Mouse (Mus musculus) embryonic facial prominence, embryonic 13.5 days (tissue): ENCODE results near the gene Col5a1. TPM values are rescaled to one million over a fixed set of nuclear protein-coding genes. Genes with fewer than 3 reads are reported as not detected.

Experiments
- ATAC-seq: fragments of 200-750 bp; cut with Nextera tagmentation; 2 replicates; pipeline ENCODE4 v1.8.0; 2017; ENCODE audit warnings: low read depth; ENCODE audit not compliant: insufficient number of reproducible peaks, insufficient read depth, low FRiP score, low TSS enrichment
- H3K27ac ChIP-seq: fragments of 300-500 bp; sonication (generic); 2 replicates; pipeline ENCODE4 v1.5.1; 2015; ENCODE audit warnings: moderate library complexity, mild to moderate bottlenecking, inconsistent platforms
- H3K27me3 ChIP-seq: fragments of 300-500 bp; sonication (generic); 2 replicates; pipeline ENCODE4 v1.6.1; 2015; ENCODE audit warnings: mild to moderate bottlenecking, inconsistent platforms
- H3K36me3 ChIP-seq: fragments of 300-500 bp; sonication (generic); 2 replicates; pipeline ENCODE4 v1.6.1; 2015; ENCODE audit warnings: mild to moderate bottlenecking, inconsistent platforms
- H3K4me1 ChIP-seq: fragments of 300-500 bp; sonication (generic); 2 replicates; pipeline ENCODE4 v1.6.1; 2015; ENCODE audit warnings: inconsistent platforms
- H3K4me2 ChIP-seq: fragments of 300-500 bp; sonication (generic); 2 replicates; pipeline ENCODE4 v1.6.1; 2015; ENCODE audit warnings: moderate library complexity, mild to moderate bottlenecking, inconsistent platforms
- H3K4me3 ChIP-seq: fragments of 300-500 bp; sonication (generic); 2 replicates; pipeline ENCODE4 v1.5.1; 2015; ENCODE audit warnings: mild to moderate bottlenecking, inconsistent platforms
- H3K9ac ChIP-seq: fragments of 300-500 bp; sonication (generic); 2 replicates; pipeline ENCODE4 v1.6.1; 2015; ENCODE audit warnings: mild to moderate bottlenecking, inconsistent platforms
- H3K9me3 ChIP-seq: fragments of 300-500 bp; sonication (generic); 2 replicates; pipeline ENCODE4 v1.6.1; 2016; ENCODE audit warnings: inconsistent platforms
- WGBS: fragments of 180-500 bp; shearing (Covaris S2); methylation state at CpG from one replicate; pipeline ENCODE4 v1.1.7; 2015; ENCODE audit warnings: mixed read lengths; 5-methylcytosine and 5-hydroxymethylcytosine counted together
- polyA plus RNA-seq: library from polyadenylated mRNA; unstranded; fragments of >200 nt; fragmentation: Nextera tagmentation; extraction: Ambion mirVana; gene quantifications from 2 replicates; pipeline ENCODE4 v1.2.1, GENCODE M21; 2015

Col5a1 gene
- polyA plus RNA-seq, 1 experiment from 2014 or later: 104 TPM

- Histone ChIP-seq H3K4me3 (no peak overlapping the region), H3K9me3 (no peaks in the 10 kb centered on the region), H3K27me3 (no peaks in the 10 kb centered on the region), H3K36me3 (peaks cover 7% of the 10 kb centered on the region; the same call in 1 of the 2 replicates), H3K27ac (peak overlapping the region; percentile 51; the same call in 1 of the 2 replicates), H3K9ac (no peak overlapping the region), H3K4me2 (no peak overlapping the region), H3K4me1 (peaks cover 61% of the 10 kb centered on the region)
- no peak for ATAC-seq
- WGBS: 80% methylated on average over 9 of the region's 9 CpGs
Observed at GRCm38 (mm10) chr2:27901525-27902245, 15.5 kb downstream of the Col5a1 start.

DNA sequence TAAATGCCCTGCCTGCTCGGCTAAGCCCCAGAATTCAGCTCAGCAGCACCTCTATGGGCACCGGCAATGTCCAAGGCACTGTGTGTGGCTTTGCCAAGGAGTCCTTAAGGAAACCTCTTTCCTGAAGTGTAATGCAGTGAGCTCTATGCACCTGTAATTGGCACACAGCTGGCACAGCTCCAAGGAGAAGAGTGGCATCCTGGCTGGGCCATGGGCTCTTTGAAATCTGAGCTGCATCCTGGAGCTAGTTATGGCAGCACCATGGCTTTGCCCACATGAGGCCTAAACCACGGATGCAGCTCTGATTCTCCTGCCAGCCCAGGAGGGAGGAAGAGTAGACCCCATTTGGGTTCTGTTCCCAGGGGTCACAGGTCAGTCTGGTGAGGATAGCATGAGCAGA is 16.1 kb downstream of the Col5a1 start:
- Histone ChIP-seq H3K27ac (no peak overlapping the region), H3K27me3 (no peaks in the 10 kb centered on the region), H3K4me1 (peaks cover 59% of the 10 kb centered on the region), H3K4me2 (no peak overlapping the region), H3K4me3 (no peak overlapping the region), H3K9me3 (no peaks in the 10 kb centered on the region), H3K9ac (no peak overlapping the region), H3K36me3 (peaks cover 8% of the 10 kb centered on the region; the same call in 1 of the 2 replicates)
- 60% methylated on average over 3 of the region's 3 CpGs for WGBS
- ATAC-seq: no peak

- no peaks in the 10 kb centered on the region for H3K27me3 ChIP-seq
- H3K9me3 ChIP-seq: no peaks in the 10 kb centered on the region
- H3K36me3 ChIP-seq: peaks cover 6% of the 10 kb centered on the region; the same call in 1 of the 2 replicates
- H3K4me3 ChIP-seq: no peak overlapping the region
- ATAC-seq: no peak
- no peak overlapping the region for H3K9ac ChIP-seq
- no peak overlapping the region for H3K27ac ChIP-seq
- no peak overlapping the region for H3K4me2 ChIP-seq
- peaks cover 42% of the 10 kb centered on the region for H3K4me1 ChIP-seq
- WGBS: 63% methylated on average over 2 of the region's 2 CpGs
Observed at GRCm38 (mm10) chr2:27905411-27905810, 19.2 kb downstream of the Col5a1 start.

DNA sequence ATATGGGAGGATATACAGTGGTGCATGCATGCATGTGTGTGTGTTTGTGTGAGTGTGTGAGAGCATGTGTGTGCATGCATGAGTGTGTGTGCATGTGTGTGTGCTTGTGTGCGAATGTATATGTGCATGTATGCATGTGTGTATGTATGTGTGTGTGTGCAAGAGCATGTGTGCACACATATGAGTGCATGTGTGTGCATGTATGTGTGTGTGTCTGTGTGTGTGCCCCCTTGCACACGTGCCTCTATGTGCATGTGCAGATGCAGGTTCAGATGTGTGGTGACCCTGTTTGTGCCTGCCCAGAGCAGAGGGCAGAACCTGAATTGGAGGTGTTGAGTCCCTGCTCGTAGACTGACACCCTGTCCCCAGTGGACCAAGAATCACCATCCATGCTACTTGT is 24.3 kb downstream of the Col5a1 start:
- 92% methylated on average over 3 of the region's 3 CpGs for WGBS
- no peaks in the 10 kb centered on the region for H3K27me3 ChIP-seq

GRCm38 (mm10) chr2:27912546-27913275 is 26.5 kb downstream of the Col5a1 start:
- Histone ChIP-seq H3K4me2 (no peak overlapping the region), H3K9me3 (no peaks in the 10 kb centered on the region), H3K27me3 (no peaks in the 10 kb centered on the region), H3K36me3 (peaks cover 7% of the 10 kb centered on the region; the same call in 1 of the 2 replicates), H3K4me1 (peaks cover 14% of the 10 kb centered on the region; the same call in 1 of the 2 replicates), H3K4me3 (no peak overlapping the region), H3K9ac (no peak overlapping the region), H3K27ac (no peak overlapping the region)
- ATAC-seq: no peak
- WGBS: 72% methylated on average over 1 of the region's 1 CpGs

More for the DNA sequence above, 24.3 kb downstream of the Col5a1 start:
- no peak for ATAC-seq
- Histone ChIP-seq H3K4me3 (no peak overlapping the region), H3K4me2 (no peak overlapping the region), H3K27ac (no peak overlapping the region), H3K4me1 (peaks cover 10% of the 10 kb centered on the region; the same call in 1 of the 2 replicates), H3K36me3 (peaks cover 11% of the 10 kb centered on the region), H3K9me3 (no peaks in the 10 kb centered on the region), H3K9ac (no peak overlapping the region)

- 79% methylated on average over 4 of the region's 4 CpGs for WGBS
- Histone ChIP-seq H3K36me3 (peaks cover 7% of the 10 kb centered on the region; the same call in 1 of the 2 replicates), H3K4me1 (peaks cover 21% of the 10 kb centered on the region), H3K4me3 (no peak overlapping the region), H3K9ac (0 out of 2 replicates have a peak overlapping the region, but pooled peaks have one; percentile 3), H3K27ac (no peak overlapping the region), H3K27me3 (no peaks in the 10 kb centered on the region), H3K9me3 (no peaks in the 10 kb centered on the region), H3K4me2 (no peak overlapping the region)
- no peak for ATAC-seq
Observed at GRCm38 (mm10) chr2:27915726-27916125, 29.5 kb downstream of the Col5a1 start.

DNA sequence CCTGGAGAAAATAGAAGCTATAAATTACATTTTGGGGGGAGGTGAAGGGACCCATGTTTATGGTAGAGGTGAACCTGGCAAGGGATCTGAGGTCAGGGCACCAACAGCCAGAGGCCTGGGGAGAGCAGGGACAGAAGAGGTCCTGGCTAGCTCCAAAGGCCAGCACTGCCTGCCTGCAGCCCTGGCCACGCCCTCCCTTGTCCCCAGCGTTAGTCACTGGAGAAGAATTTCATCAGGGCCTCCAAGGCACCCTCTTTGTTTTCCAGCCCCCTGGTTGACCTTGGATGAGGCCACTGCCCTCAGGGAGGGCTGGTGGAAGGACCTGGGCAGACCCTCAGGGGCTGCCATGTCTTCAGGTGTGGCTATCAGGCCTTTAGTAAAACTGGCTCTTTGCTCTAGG is 30.1 kb downstream of the Col5a1 start:
- Histone ChIP-seq H3K9ac (0 out of 2 replicates have a peak overlapping the region, but pooled peaks have one; percentile 3), H3K27ac (no peak overlapping the region), H3K9me3 (no peaks in the 10 kb centered on the region), H3K4me1 (peaks cover 24% of the 10 kb centered on the region), H3K36me3 (peaks cover 7% of the 10 kb centered on the region; the same call in 1 of the 2 replicates), H3K27me3 (no peaks in the 10 kb centered on the region), H3K4me2 (no peak overlapping the region), H3K4me3 (no peak overlapping the region)
- ATAC-seq: no peak
- 44% methylated on average over 2 of the region's 2 CpGs for WGBS

- ATAC-seq: no peak
- H3K4me3 ChIP-seq: no peak overlapping the region
- H3K27ac ChIP-seq: no peak overlapping the region
- H3K9me3 ChIP-seq: no peaks in the 10 kb centered on the region
- H3K4me1 ChIP-seq: peaks cover 29% of the 10 kb centered on the region
- peaks cover 11% of the 10 kb centered on the region for H3K36me3 ChIP-seq
- no peaks in the 10 kb centered on the region for H3K27me3 ChIP-seq
- H3K4me2 ChIP-seq: no peak overlapping the region
- 91% methylated on average over 3 of the region's 3 CpGs for WGBS
- no peak overlapping the region for H3K9ac ChIP-seq
Observed at GRCm38 (mm10) chr2:27917177-27917576, 31.0 kb downstream of the Col5a1 start.

GRCm38 (mm10) chr2:27918106-27918505 is 31.9 kb downstream of the Col5a1 start:
- peaks cover 29% of the 10 kb centered on the region for H3K4me1 ChIP-seq
- whole genome bisulfite sequencing: 75% methylated on average over 7 of the region's 7 CpGs

GRCm38 (mm10) chr2:27919309-27919850 is 33.2 kb downstream of the Col5a1 start:
- Histone ChIP-seq H3K4me3 (no peak overlapping the region), H3K4me2 (no peak overlapping the region), H3K4me1 (peaks cover 29% of the 10 kb centered on the region), H3K9ac (0 out of 2 replicates have a peak overlapping the region, but pooled peaks have one; percentile 16), H3K27me3 (no peaks in the 10 kb centered on the region), H3K36me3 (peaks cover 23% of the 10 kb centered on the region), H3K9me3 (no peaks in the 10 kb centered on the region), H3K27ac (no peak overlapping the region)
- 94% methylated on average over 6 of the region's 6 CpGs for WGBS
- no peak for ATAC-seq

More at GRCm38 (mm10) chr2:27918106-27918505, 31.9 kb downstream of the Col5a1 start:
- Histone ChIP-seq H3K4me2 (no peak overlapping the region), H3K27ac (no peak overlapping the region), H3K36me3 (peaks cover 21% of the 10 kb centered on the region), H3K4me3 (no peak overlapping the region), H3K9ac (no peak overlapping the region), H3K9me3 (no peaks in the 10 kb centered on the region), H3K27me3 (no peaks in the 10 kb centered on the region)
- ATAC-seq: no peak

DNA sequence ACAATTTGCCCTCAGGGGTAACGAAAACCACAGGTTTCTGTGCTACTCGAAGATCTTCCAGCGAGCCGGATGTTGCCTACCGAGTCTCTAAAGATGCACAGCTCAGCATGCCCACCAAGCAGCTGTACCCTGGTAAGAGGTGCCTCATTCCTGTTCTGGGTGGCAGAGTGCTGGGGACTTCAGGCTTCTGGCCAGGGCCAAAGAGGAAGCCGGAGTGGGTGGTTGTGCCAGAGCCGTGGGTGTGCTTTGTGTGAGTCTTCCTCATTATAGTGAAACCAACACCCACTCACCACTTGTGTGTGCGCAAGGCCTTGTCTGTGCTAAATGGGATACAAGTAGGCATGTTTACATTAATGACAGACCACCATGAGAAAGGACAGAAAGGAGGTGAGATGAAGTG is 35.8 kb downstream of the Col5a1 start:
- 72% methylated on average over 8 of the region's 8 CpGs for WGBS
- Histone ChIP-seq H3K27me3 (no peaks in the 10 kb centered on the region), H3K9ac (no peak overlapping the region), H3K27ac (no peak overlapping the region), H3K4me3 (no peak overlapping the region), H3K4me2 (no peak overlapping the region), H3K36me3 (peaks cover 38% of the 10 kb centered on the region), H3K4me1 (peaks cover 18% of the 10 kb centered on the region), H3K9me3 (no peaks in the 10 kb centered on the region)
- no peak for ATAC-seq
